Mouse (Mus musculus) activated CD4-positive, CD25-positive, alpha-beta regulatory T cell, adult 4 months (primary cell): ENCODE results near the gene Selp. TPM values are rescaled to one million over a fixed set of nuclear protein-coding genes. Genes with fewer than 3 reads are reported as not detected.

Source experiments
- ATAC-seq: one replicate; pipeline ENCODE4 v1.8.0; 2017
- polyA plus RNA-seq, 2 experiments: library from polyadenylated mRNA; unstranded; fragments of 100-300 nt; shearing (Covaris generic); gene quantifications; one replicate each; pipeline ENCODE4 v1.2.1; 2017

Gene Selp
- polyA plus RNA-seq, 2 experiments from 2014 or later = 1.9 to 4.3 TPM

GRCm38 (mm10) chr1:164119892-164120776, 5.1 kb downstream of the Selp start:
- ATAC-seq = no peak

- no peak for ATAC-seq
Measured at GRCm38 (mm10) chr1:164120777-164121158, 5.7 kb downstream of the Selp start.

GRCm38 (mm10) chr1:164123836-164124235, 8.8 kb downstream of the Selp start:
- no peak for ATAC-seq

- ATAC-seq = no peak
Measured at GRCm38 (mm10) chr1:164130013-164130412, 14.9 kb downstream of the Selp start.

- ATAC-seq = no peak
Measured at GRCm38 (mm10) chr1:164132609-164133008, 17.5 kb downstream of the Selp start.

- ATAC-seq = no peak
Measured at GRCm38 (mm10) chr1:164134101-164134500, 19.0 kb downstream of the Selp start.

- peak; percentile 63 for ATAC-seq
Measured at GRCm38 (mm10) chr1:164135360-164135759, 20.3 kb downstream of the Selp start.

- ATAC-seq = peak; percentile 74
Measured at GRCm38 (mm10) chr1:164135960-164136359, 20.9 kb downstream of the Selp start.

GRCm38 (mm10) chr1:164136636-164137035, 21.6 kb downstream of the Selp start:
- no peak for ATAC-seq

- peak; percentile 41 for ATAC-seq
Measured at GRCm38 (mm10) chr1:164138365-164139130, 23.5 kb downstream of the Selp start.

- ATAC-seq = no peak
Measured at GRCm38 (mm10) chr1:164139464-164139863, 24.4 kb downstream of the Selp start.

GRCm38 (mm10) chr1:164149083-164149482, 34.0 kb downstream of the Selp start:
- ATAC-seq = peak; percentile 43

GRCm38 (mm10) chr1:164151387-164152088, 36.5 kb downstream of the Selp start, which contains the start of gene F5:
Gene F5 (plus strand): TSS chr1:164151838.
- ATAC-seq = no peak

GRCm38 (mm10) chr1:164152836-164153235, 37.8 kb downstream of the Selp start:
- ATAC-seq = no peak

- no peak for ATAC-seq
Measured at GRCm38 (mm10) chr1:164154983-164155382, 39.9 kb downstream of the Selp start.

GRCm38 (mm10) chr1:164158571-164158970, 43.5 kb downstream of the Selp start:
- no peak for ATAC-seq

- ATAC-seq = no peak
Measured at GRCm38 (mm10) chr1:164159781-164160180, 44.7 kb downstream of the Selp start.

- ATAC-seq = no peak
Measured at GRCm38 (mm10) chr1:164162745-164163144, 47.7 kb downstream of the Selp start.

- no peak for ATAC-seq
Measured at GRCm38 (mm10) chr1:164168818-164169217, 53.8 kb downstream of the Selp start.

GRCm38 (mm10) chr1:164170434-164170833, 55.4 kb downstream of the Selp start:
- ATAC-seq = no peak

GRCm38 (mm10) chr1:164173145-164173544, 58.1 kb downstream of the Selp start:
- no peak for ATAC-seq

- no peak for ATAC-seq
Measured at GRCm38 (mm10) chr1:164176856-164177255, 61.8 kb downstream of the Selp start.

- ATAC-seq = no peak
Measured at GRCm38 (mm10) chr1:164178429-164178828, 63.4 kb downstream of the Selp start.
